Mouse (Mus musculus) mature B cell (primary cell): Measurements from ENCODE around the gene Fzd1.

Experiments used
- in situ Hi-C: fragments of 300-500 bp; cut with MboI; formaldehyde crosslinking; loops from 2 replicates; pipeline ENCODE4 v1.14.3; 2019

The Fzd1 gene

GRCm38 (mm10) chr5:4753161-4753560 lies 4.7 kb downstream of the Fzd1 start:
- in situ Hi-C loops = no loop called here

- in situ Hi-C loops = no loop called here
Measured at GRCm38 (mm10) chr5:4742722-4743121, 15.1 kb downstream of the Fzd1 start.

DNA sequence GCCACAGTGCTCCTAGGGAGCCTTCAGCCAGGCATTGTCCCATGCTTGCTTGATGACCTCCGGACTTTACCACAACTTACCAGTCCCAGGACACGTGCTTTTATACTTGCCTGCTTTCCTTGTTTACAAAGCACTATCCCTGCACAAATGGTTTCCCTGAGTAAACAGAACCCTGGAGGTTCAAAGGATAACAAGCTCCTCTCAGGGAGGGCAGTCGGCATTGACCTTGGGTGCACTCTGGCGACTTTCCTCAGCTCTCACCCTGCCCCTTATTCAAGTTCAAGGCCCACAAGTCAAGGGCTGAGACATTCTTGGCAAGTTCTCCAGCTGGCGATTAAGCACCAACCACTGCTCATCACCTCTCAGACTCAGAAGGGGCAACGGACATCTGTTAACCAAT lies 20.8 kb downstream of the Fzd1 start:
- in situ Hi-C loops = no loop called here

- in situ Hi-C loops = no loop called here
Measured at GRCm38 (mm10) chr5:4735461-4735860, 22.4 kb downstream of the Fzd1 start.

DNA sequence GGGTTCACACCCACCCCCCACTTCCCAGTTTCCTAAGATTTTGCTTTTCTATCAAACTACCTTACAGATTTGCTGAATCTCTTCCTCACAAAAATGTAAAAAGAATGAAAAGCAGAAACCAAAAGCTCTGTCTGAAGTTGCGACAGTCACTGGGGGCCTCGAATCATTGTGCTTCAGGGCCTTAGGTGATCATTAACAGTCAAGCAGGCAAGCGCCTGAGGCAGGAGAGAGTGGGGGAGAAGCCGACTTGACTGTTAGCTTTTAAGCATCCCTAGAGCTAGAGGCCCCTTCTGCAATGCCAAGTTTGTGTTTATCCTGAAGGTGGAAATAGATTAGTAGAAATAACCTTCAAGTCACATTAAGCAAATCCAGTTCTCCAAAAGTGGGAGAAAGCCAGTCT lies 24.6 kb downstream of the Fzd1 start:
- in situ Hi-C loops = no loop called here

- in situ Hi-C loops = no loop called here
Measured at GRCm38 (mm10) chr5:4732241-4733229, 25.3 kb downstream of the Fzd1 start.

GRCm38 (mm10) chr5:4731743-4732215 lies 26.1 kb downstream of the Fzd1 start:
- in situ Hi-C loops = no loop called here

- in situ Hi-C loops = no loop called here
Measured at GRCm38 (mm10) chr5:4731064-4731463, 26.8 kb downstream of the Fzd1 start.
